Mouse (Mus musculus) forebrain, embryonic 13.5 days (tissue): Measurements from ENCODE around the gene Pde6b. TPM values are rescaled to one million over a fixed set of nuclear protein-coding genes. Genes with fewer than 3 reads are reported as not detected.

Experiments used
- ATAC-seq: fragments of 200-750 bp; cut with Nextera tagmentation; 2 replicates; pipeline ENCODE4 v1.8.0; 2017
- H3K27ac ChIP-seq: fragments of 300-500 bp; sonication (generic); 2 replicates; pipeline ENCODE4 v1.5.1; 2015; ENCODE audit warnings: inconsistent platforms, mild to moderate bottlenecking, moderate library complexity
- H3K27me3 ChIP-seq: fragments of 300-500 bp; sonication (generic); 2 replicates; pipeline ENCODE4 v1.6.1; 2015; ENCODE audit warnings: mild to moderate bottlenecking, inconsistent platforms
- H3K36me3 ChIP-seq: fragments of 300-500 bp; sonication (generic); 2 replicates; pipeline ENCODE4 v1.6.1; 2015; ENCODE audit warnings: mild to moderate bottlenecking, inconsistent platforms; ENCODE audit not compliant: poor library complexity, severe bottlenecking
- H3K4me1 ChIP-seq: fragments of 300-500 bp; sonication (generic); 2 replicates; pipeline ENCODE4 v1.6.1; 2015; ENCODE audit warnings: inconsistent platforms
- H3K4me2 ChIP-seq: fragments of 300-500 bp; sonication (generic); 2 replicates; pipeline ENCODE4 v1.6.1; 2015; ENCODE audit warnings: inconsistent platforms, mild to moderate bottlenecking, moderate library complexity
- H3K4me3 ChIP-seq: fragments of 300-500 bp; sonication (generic); 2 replicates; pipeline ENCODE4 v1.5.1; 2015; ENCODE audit warnings: mild to moderate bottlenecking, inconsistent platforms
- H3K9ac ChIP-seq: fragments of 300-500 bp; sonication (generic); 2 replicates; pipeline ENCODE4 v1.6.1; 2015; ENCODE audit warnings: mild to moderate bottlenecking, inconsistent platforms
- H3K9me3 ChIP-seq: fragments of 300-500 bp; sonication (generic); replicated peaks from 2 replicates; pipeline ENCODE4 v1.6.1; 2016; ENCODE audit warnings: inconsistent platforms
- WGBS: fragments of 180-500 bp; shearing (Covaris S2); methylation state at CpG from one replicate; pipeline ENCODE4 v1.1.7; 2015; 5-methylcytosine and 5-hydroxymethylcytosine counted together
- polyA plus RNA-seq: library from polyadenylated mRNA; unstranded; fragments of >200 nt; fragmentation: Nextera tagmentation; extraction: Ambion mirVana; gene quantifications from 2 replicates; pipeline ENCODE4 v1.2.1, GENCODE M21; 2015

The Pde6b gene
- polyA plus RNA-seq, 1 experiment from 2014 or later: 0.32 TPM

DNA sequence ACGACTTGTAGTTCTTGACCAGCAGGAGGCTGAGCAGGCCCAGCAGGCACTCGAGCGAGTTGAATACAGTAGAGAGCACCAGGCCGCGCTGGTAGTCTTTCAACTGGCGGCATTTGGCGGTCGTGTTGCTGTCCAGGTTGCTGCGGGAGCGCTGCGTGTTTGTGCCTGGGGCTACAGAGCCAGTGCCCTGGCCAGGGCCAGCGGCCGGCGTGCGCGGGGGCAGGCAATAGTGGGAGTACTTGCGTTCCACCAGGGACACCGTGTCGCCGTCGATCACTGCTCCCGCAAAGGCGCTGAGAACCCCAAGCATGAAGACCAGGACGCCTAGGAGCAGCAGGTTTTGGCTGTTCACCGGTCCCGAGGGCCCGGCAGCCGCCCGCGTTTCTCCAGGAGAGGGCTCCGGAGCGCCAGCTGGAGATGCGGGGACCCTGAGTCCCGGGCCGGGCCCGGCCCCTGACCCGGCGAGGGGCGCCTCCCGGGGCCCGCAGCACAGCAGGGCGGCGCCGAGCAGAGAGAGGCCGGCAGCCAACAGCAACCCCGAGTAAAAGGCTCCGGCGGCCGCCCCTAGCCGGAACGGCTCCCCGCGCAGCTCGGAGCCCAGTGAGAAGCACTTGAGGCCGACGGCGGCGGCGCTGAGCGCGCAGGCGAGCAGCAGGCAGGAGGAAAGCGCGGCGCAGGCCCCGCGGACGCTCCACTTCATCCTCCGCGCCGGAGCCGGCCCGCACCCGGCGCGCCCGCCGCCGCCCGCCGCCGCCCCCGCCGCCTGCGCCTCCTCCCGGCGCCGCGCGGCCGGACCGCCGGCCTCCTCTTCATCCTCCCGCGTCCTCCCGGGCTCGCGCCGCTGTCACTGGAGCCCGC is 21.0 kb upstream of the Pde6b start:
- Histone ChIP-seq H3K4me2 (peak overlapping the region; percentile 87), H3K36me3 (no peaks in the 10 kb centered on the region), H3K27ac (no peak overlapping the region), H3K4me1 (peaks cover 30% of the 10 kb centered on the region), H3K27me3 (peaks cover 97% of the 10 kb centered on the region), H3K9ac (peak overlapping the region; percentile 64), H3K9me3 (no peaks in the 10 kb centered on the region), H3K4me3 (peak overlapping the region; percentile 58)
- WGBS: under 1% methylated on average over 89 of the region's 100 CpGs
- ATAC-seq: peak; percentile 67

DNA sequence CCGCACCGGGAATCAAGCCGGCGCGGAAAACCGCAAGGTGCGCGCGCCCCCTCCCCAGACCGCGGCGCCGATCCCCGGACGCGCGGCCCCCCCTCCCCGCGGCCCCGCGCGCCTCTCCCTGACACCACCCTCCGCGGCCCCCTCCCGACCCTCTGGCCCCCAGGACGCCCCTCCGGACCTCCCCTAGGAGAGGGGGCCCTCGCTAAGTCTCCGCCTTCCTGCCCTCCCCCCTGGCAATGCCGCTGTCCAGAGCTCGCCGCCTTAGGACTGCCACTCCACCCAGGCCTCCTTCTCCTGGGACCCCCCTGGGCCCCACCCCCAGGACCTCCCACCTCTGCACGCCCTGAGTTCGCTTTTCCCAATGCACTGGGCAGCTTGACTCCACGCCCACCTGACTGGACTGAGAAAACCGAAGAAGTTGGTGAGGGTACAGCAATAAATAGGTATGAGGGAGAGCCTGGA is 20.3 kb upstream of the Pde6b start, which contains the start of gene Gm42517:
TSS of gene Gm42517 (minus strand) at position 52 of the 462 bp plus-strand sequence.
- 2% methylated on average over 20 of the region's 36 CpGs for WGBS
- no peaks in the 10 kb centered on the region for H3K9me3 ChIP-seq
- peak within 1 kb of the TSS; percentile 58 for H3K4me3 ChIP-seq
- H3K9ac ChIP-seq: peak within 1 kb of the TSS; percentile 64
- H3K4me2 ChIP-seq: peak within 1 kb of the TSS; percentile 87
- peak; percentile 32; the same call in 1 of the 2 replicates for ATAC-seq
- H3K27ac ChIP-seq: no peak within 1 kb of the TSS
- peaks cover 30% of the 10 kb centered on the region for H3K4me1 ChIP-seq
- no peaks in the 10 kb centered on the region for H3K36me3 ChIP-seq
- peaks cover 97% of the 10 kb centered on the region for H3K27me3 ChIP-seq

DNA sequence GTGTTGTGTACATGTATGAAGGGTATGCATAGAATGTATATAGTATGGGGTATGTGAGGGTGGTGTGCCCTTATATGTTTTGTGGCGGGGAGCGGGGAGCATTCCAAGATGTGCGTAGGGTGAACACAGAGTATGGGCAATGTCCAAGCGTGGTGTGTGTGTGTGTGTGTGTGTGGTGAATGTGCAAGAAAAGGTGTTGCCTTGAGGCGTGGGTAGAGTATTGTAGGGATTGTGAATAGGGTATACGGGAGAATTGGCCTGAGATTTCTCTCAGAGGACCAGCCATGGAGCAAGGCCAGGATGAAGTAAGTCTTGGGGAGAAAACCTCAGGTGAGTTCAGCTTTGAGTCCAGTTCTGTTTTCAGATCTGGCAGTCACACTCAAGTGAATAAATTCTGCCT is 19.7 kb upstream of the Pde6b start:
- Histone ChIP-seq H3K9me3 (no peaks in the 10 kb centered on the region), H3K27me3 (peaks cover 93% of the 10 kb centered on the region), H3K27ac (no peak overlapping the region), H3K4me2 (peak overlapping the region; percentile 87), H3K9ac (0 out of 2 replicates have a peak overlapping the region, but pooled peaks have one; percentile 27), H3K4me1 (peaks cover 30% of the 10 kb centered on the region), H3K4me3 (peak overlapping the region; percentile 58), H3K36me3 (no peaks in the 10 kb centered on the region)
- 0 out of 2 replicates have a peak, but pooled peaks have one; percentile 3 for ATAC-seq
- 5% methylated on average over 6 of the region's 6 CpGs for WGBS

DNA sequence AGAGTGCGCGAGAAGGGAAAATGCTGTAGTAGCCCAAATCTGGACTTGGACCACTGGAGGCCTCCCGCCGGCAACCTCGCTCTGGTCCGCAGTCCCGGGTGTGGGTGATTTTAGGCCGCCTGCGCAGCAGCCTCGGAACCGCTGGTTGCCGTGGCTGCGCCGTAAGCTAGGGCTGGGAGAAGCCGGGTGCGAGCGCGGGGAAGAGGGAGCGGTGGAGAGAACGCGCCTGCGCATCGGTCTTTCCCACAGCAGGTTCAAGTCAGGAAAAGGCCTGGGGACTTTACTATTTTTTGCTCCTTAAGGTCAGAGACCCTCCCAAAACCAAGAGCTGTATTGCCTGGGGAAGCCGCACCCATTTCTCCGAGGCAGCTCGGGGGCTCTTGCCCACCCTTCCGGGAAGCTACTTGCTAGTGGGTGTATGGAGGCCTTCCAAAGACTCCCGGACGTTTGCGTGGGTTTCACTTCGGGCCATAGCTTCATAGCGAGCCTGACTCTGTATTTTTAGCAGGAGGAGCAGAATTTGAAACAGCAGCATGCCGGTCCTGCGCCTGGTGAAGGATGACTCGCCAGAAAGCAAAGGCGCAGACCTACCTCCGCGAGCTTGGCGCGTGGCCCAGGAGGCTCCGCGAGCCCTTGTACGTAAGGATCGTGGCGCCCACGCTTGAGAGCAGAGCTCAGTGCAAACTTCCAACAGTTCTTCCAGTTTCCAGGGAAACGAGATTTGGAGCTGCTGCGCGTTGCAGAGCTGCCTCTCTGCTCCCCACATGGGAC is 19.2 kb upstream of the Pde6b start:
- H3K4me1 ChIP-seq: peaks cover 30% of the 10 kb centered on the region
- peaks cover 87% of the 10 kb centered on the region for H3K27me3 ChIP-seq
- peak overlapping the region; percentile 58 for H3K4me3 ChIP-seq
- under 1% methylated on average over 49 of the region's 49 CpGs for WGBS
- peak overlapping the region; percentile 87 for H3K4me2 ChIP-seq
- no peak overlapping the region for H3K27ac ChIP-seq
- peak overlapping the region; percentile 27; the same call in 1 of the 2 replicates for H3K9ac ChIP-seq
- H3K36me3 ChIP-seq: no peaks in the 10 kb centered on the region
- no peaks in the 10 kb centered on the region for H3K9me3 ChIP-seq
- ATAC-seq: peak; percentile 50; the same call in 1 of the 2 replicates

DNA sequence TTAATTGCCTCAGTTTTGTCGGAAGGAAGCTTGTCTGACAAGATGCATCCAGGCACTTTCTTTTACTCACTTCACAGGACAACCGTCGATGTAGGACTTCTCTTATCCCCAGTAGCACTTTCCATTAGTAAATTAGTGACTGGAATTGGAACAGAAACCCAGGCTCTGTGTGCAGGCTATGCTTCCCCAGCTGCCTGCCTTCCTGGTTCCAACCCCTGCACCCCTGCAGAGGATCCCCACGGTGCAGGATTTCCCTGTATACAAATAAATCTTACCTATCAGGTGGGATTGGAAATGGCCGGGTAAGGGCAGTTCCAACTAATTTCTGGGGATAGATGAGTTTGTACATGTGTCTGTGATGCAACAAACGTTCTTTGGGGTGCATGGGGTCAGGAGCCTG is 18.2 kb upstream of the Pde6b start:
- Histone ChIP-seq H3K9me3 (no peaks in the 10 kb centered on the region), H3K9ac (no peak overlapping the region), H3K27me3 (peaks cover 81% of the 10 kb centered on the region)

DNA sequence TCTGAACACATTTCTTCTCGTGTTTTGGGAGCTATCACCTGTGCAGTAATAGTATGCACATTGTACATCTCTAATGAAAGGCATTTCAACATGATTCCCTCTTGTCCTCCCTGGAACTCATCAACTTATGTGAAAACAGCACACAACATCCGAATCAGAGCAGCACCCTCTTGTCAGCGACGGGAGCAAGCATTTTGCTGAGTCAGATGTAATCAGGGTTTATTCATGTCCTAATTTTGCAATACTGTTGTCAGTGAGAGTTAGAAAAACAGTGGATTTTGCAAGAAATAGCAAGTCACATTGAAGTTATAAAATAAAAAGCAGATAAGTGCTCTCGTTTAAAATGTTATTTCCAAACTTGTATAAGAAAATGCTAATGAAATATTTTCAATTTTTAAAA is 14.1 kb upstream of the Pde6b start:
- Histone ChIP-seq H3K9me3 (no peaks in the 10 kb centered on the region), H3K4me2 (no peak overlapping the region), H3K27me3 (peaks cover 44% of the 10 kb centered on the region), H3K4me1 (peaks cover 4% of the 10 kb centered on the region), H3K4me3 (no peak overlapping the region), H3K27ac (no peak overlapping the region), H3K9ac (no peak overlapping the region), H3K36me3 (no peaks in the 10 kb centered on the region)
- no peak for ATAC-seq
- 68% methylated on average over 5 of the region's 5 CpGs for WGBS

More for the DNA sequence above, 18.2 kb upstream of the Pde6b start:
- no peaks in the 10 kb centered on the region for H3K36me3 ChIP-seq
- WGBS: 2% methylated on average over 6 of the region's 6 CpGs
- no peak overlapping the region for H3K4me2 ChIP-seq
- H3K27ac ChIP-seq: no peak overlapping the region
- H3K4me3 ChIP-seq: no peak overlapping the region
- ATAC-seq: no peak
- peaks cover 30% of the 10 kb centered on the region for H3K4me1 ChIP-seq

DNA sequence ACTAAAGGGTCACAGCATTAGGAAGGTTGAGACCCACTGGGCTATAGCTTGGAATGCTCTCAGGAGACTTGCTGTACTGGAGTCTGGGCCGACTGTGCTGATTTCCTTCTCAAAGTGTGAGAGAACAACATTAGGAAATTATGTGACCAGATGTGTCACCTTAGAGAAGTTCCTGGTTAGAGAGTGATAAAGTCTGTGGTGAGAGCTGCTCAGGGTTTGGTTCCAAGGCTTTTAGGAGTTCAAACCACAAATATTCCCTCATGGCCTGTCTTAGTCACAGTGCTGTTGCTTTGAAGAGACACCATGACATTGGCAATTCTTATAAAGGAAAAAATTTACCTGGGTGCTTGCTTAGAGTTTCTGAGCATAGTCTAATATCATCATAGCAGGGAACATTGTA is 12.1 kb upstream of the Pde6b start:
- no peaks in the 10 kb centered on the region for H3K36me3 ChIP-seq
- H3K4me3 ChIP-seq: no peak overlapping the region
- H3K9me3 ChIP-seq: no peaks in the 10 kb centered on the region
- no peak overlapping the region for H3K27ac ChIP-seq
- no peak overlapping the region for H3K9ac ChIP-seq
- peaks cover 25% of the 10 kb centered on the region for H3K27me3 ChIP-seq
- H3K4me1 ChIP-seq: no peaks in the 10 kb centered on the region
- no peak for ATAC-seq
- no peak overlapping the region for H3K4me2 ChIP-seq
- 65% methylated on average over 1 of the region's 1 CpGs for WGBS

DNA sequence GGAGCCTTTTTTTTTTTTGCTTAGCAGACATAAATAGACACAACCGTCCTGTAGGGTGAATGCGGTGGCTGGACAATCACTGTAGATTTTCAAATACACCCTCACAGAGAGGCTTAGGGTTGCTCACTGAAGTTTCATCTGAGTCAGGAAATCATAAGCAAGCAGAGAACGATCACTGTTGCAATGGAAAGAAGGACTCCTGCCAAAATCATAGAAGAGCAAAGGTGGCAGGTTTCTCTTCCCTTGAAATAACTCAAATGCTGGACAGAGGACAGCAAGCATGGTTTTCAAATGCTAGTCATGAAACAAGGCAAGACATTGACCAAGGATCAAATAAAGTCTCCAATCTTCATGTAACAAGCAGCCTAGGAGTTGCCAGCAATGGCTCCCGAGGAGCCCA is 9.8 kb upstream of the Pde6b start:
- Histone ChIP-seq H3K4me1 (no peaks in the 10 kb centered on the region), H3K4me3 (no peak overlapping the region), H3K27ac (no peak overlapping the region), H3K9ac (no peak overlapping the region), H3K9me3 (no peaks in the 10 kb centered on the region), H3K4me2 (no peak overlapping the region), H3K27me3 (peaks cover 7% of the 10 kb centered on the region; the same call in 1 of the 2 replicates), H3K36me3 (no peaks in the 10 kb centered on the region)
- no peak for ATAC-seq
- 88% methylated on average over 4 of the region's 4 CpGs for WGBS

DNA sequence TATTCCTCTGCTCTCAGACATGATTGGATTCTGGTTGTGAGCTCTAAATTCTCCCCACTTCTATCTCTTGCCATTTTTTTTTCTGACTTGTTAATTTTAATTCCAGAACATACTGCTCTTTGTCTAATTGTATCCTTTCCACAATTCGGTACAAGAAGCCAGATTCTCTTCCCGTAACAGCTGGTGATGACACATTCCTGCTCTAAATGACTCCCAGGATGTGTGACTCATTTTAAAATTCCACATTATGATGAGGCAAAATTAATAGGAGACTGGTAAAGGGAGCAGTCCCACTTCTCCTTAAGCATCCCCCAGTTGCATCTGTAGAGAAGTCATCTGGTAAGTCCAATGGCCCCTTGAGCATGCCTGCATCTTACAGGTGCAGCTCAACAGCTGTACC is 2.6 kb upstream of the Pde6b start:
- H3K4me3 ChIP-seq: no peak overlapping the region
- H3K27me3 ChIP-seq: 0 out of 2 replicates have a peak, but pooled peaks cover 3% of the 10 kb centered on the region
- H3K4me1 ChIP-seq: no peaks in the 10 kb centered on the region
- ATAC-seq: no peak
- no peak overlapping the region for H3K9ac ChIP-seq
- no peaks in the 10 kb centered on the region for H3K9me3 ChIP-seq
- no peaks in the 10 kb centered on the region for H3K36me3 ChIP-seq
- no peak overlapping the region for H3K27ac ChIP-seq
- 87% methylated on average over 2 of the region's 2 CpGs for WGBS
- H3K4me2 ChIP-seq: no peak overlapping the region

DNA sequence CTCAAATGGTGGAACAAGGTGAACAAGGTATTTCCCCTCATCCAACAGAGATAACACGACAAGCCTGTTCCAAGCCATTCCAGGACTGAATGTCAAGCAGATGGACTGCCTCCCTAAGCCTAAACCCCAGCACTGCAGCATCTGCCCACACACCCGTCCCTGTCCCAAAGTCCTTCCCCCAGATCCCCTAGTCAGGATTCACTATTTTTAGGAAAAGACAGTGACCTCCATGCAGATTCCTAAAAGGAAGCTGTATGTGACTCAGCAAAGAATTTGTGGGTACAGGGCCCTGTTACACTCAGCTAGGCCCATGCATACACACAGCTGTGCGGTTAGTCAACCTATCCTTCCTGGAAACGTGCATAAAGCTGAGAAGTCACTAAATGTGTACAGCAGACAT is 1.7 kb upstream of the Pde6b start:
- no peak for ATAC-seq
- Histone ChIP-seq H3K36me3 (no peaks in the 10 kb centered on the region), H3K4me2 (no peak overlapping the region), H3K27ac (no peak overlapping the region), H3K4me3 (no peak overlapping the region), H3K9ac (no peak overlapping the region), H3K4me1 (no peaks in the 10 kb centered on the region), H3K9me3 (no peaks in the 10 kb centered on the region), H3K27me3 (0 out of 2 replicates have a peak, but pooled peaks cover 3% of the 10 kb centered on the region)
- WGBS: 71% methylated on average over 4 of the region's 4 CpGs

DNA sequence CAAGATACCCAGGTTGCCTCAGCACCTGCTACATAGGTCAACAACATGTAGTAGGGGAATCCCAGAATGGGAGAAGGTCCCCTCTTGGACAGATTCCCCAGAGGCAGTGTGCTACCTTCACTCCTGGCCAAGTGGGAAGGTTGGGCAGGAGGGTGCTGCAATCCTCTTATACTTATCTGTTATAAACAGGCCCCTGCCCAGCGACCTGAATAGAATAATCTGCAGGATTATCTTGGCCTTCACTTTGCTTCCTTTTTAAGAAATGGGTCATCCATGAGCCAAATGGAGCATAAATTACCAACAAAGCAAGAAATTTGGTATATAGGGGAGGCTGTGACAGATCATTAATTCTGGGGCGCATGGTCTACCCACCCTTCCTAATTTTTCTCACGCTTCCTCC is 1.6 kb downstream of the Pde6b start:
- Histone ChIP-seq H3K36me3 (no peaks in the 10 kb centered on the region), H3K4me1 (no peaks in the 10 kb centered on the region), H3K9me3 (no peaks in the 10 kb centered on the region), H3K4me2 (no peak overlapping the region), H3K9ac (no peak overlapping the region), H3K4me3 (no peak overlapping the region), H3K27me3 (0 out of 2 replicates have a peak, but pooled peaks cover 3% of the 10 kb centered on the region), H3K27ac (no peak overlapping the region)
- WGBS: 69% methylated on average over 3 of the region's 3 CpGs
- ATAC-seq: no peak

DNA sequence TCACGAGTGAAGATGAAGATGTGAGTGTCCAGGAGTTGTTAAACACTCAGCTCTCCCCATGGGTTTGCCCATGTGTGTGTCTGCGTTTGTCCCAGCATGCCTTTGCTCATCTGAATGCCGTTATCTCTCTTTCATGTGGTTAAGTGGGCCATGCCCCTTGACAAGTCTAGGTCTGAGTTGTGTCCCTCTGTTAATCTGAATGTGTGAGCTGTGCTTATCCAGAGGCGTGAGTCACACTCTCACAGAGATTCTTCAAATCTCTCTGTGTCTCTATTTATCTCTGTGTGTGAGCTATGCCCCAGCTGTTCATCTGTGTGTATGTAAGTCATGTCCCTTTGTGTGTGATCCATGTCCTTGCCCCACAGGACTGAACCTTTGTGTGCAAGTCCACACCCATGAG is 15.3 kb downstream of the Pde6b start:
- H3K36me3 ChIP-seq: no peaks in the 10 kb centered on the region
- H3K4me2 ChIP-seq: no peak overlapping the region
- ATAC-seq: no peak
- WGBS: 83% methylated on average over 4 of the region's 4 CpGs
- H3K4me3 ChIP-seq: no peak overlapping the region
- no peaks in the 10 kb centered on the region for H3K27me3 ChIP-seq
- H3K4me1 ChIP-seq: no peaks in the 10 kb centered on the region
- H3K9ac ChIP-seq: no peak overlapping the region
- H3K9me3 ChIP-seq: no peaks in the 10 kb centered on the region
- H3K27ac ChIP-seq: no peak overlapping the region
